ENCODE assay signal across 24 mouse cellular contexts in genomic region chr10:88600591-88600990, GRCm38 (mm10). TPM values are rescaled to one million over a fixed set of nuclear protein-coding genes. Genes with fewer than 3 reads are reported as not detected.
"Had no signal": no experiment of that assay in that cellular context is flagged by ENCODE, and none has a peak within 500 bp of the region (broad histone marks: within the 10 kb centered on the region; RNA-seq: fewer than 3 reads in every experiment).

No protein-coding gene starts in this region.

- H3K4me3 ChIP-seq: kidney, embryonic 15.5 days; limb, embryonic 12.5 days; limb, embryonic 15.5 days; midbrain, embryonic 13.5 days; neural tube, embryonic 12.5 days; neural tube, embryonic 15.5 days had no signal

- H3K4me1 ChIP-seq: limb, embryonic 15.5 days had no signal

- H3K4me2 ChIP-seq: kidney, embryonic 15.5 days; limb, embryonic 12.5 days; limb, embryonic 15.5 days; liver, embryonic 11.5 days; lung, embryonic 14.5 days; midbrain, embryonic 13.5 days; neural tube, embryonic 12.5 days; neural tube, embryonic 15.5 days had no signal

- H3K9ac ChIP-seq: kidney, embryonic 15.5 days; limb, embryonic 12.5 days; limb, embryonic 15.5 days; liver, embryonic 14.5 days; liver, postnatal 0 days; lung, embryonic 14.5 days; midbrain, embryonic 13.5 days; neural tube, embryonic 12.5 days; neural tube, embryonic 15.5 days had no signal

- H3K9me3 ChIP-seq: kidney, embryonic 15.5 days; limb, embryonic 12.5 days; limb, embryonic 15.5 days; midbrain, embryonic 13.5 days; neural tube, embryonic 12.5 days; neural tube, embryonic 15.5 days had no signal

- H3K27me3 ChIP-seq: kidney, embryonic 15.5 days; limb, embryonic 12.5 days; limb, embryonic 15.5 days; neural tube, embryonic 12.5 days; neural tube, embryonic 15.5 days had no signal

- DNase-seq: kidney, adult 8-10 months; kidney, postnatal 14 days; kidney, postnatal 4 days; left cerebral cortex, postnatal 4 days; liver, postnatal 0 days; lung, embryonic 14.5 days; right cerebral cortex, adult 18-20 months; right cerebral cortex, postnatal 14 days; right cerebral cortex, postnatal 4 days; thymus, adult 2 months; thymus, postnatal 14 days; thymus, postnatal 4 days had no signal

- H3K36me3 ChIP-seq: kidney, embryonic 15.5 days; limb, embryonic 12.5 days; limb, embryonic 15.5 days; midbrain, embryonic 13.5 days; neural tube, embryonic 12.5 days; neural tube, embryonic 15.5 days had no signal

- H3K27ac ChIP-seq: kidney, embryonic 15.5 days; limb, embryonic 12.5 days; limb, embryonic 15.5 days; liver, embryonic 14.5 days; macrophage; midbrain, embryonic 13.5 days; neural tube, embryonic 12.5 days; neural tube, embryonic 15.5 days; stomach, postnatal 0 days had no signal

- ATAC-seq: liver, postnatal 0 days; lung, postnatal 0 days; midbrain, embryonic 13.5 days had no signal

RNA-seq across cellular contexts. Expression of gene Mybpc1, which starts 4.4 kb away (rescaled TPM):
- total RNA-seq: megakaryocyte, adult 5-6 weeks had no signal
- polyA plus RNA-seq: macrophage had no signal
